Mouse (Mus musculus) embryonic fibroblast, embryonic 13.5 days (primary cell): ENCODE data around the gene Prps2.

Experiments
- CTCF ChIP-seq: IDR thresholded peaks from 2 replicates; pipeline ENCODE4 v1.5.1; 2011; ENCODE audit warnings: mild to moderate bottlenecking, control low read depth, low read length, moderate library complexity, borderline replicate concordance; ENCODE audit not compliant: insufficient read depth
- POLR2A ChIP-seq: IDR thresholded peaks from 2 replicates; pipeline ENCODE4 v1.6.1; 2011; ENCODE audit warnings: low read depth, mild to moderate bottlenecking, control low read depth, low read length, moderate library complexity

DNA sequence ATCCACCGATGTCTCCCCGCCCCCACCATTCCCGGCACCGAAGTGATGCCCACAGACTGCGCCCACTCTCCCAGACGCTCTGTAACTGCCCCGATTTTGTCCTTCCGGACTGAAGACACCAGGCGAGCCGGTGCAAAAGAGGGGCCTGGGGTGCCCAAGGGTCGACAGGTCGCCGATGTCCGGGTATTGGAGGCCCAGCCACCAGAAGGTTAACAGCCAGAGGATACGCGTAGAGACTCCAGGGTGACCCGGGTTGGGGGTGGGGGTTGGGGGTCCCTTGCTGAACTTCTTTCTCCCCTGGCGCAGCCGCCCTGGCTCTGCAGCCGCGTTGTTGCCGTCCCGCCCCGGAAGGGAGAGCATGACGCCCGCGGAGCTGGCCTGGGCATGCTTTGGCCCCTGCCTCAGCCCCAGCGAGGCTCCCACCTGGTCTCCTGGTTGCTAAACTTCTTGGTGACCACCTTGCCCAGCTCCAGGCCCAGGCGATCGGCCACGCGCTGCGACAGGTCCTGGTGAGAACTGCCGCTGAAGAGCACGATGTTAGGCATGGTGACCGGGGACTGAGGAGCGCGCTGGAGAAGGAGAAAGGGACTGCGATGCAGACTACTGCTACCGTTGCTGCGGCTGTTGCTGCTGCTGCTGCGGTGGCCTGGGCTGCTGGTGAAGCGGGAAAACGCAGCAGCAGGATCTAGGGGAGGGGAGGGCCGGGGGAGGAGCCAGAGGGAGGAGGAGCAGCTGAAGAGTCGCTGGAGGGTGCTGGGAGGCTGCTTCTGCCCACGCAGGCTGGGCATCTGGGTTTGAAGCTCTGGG lies at the start of gene Prps2:
- peak; percentile 81 for TF ChIP-seq POLR2A
- TF ChIP-seq CTCF: no peak
